Mouse (Mus musculus) E14TG2a.4 (cell line): ENCODE measurements at regions not wholly inside any gene's neighbourhood (a gene's known extent, or its start where the extent isn't known, plus 50 kb on each side); places are given as distances from the start of the nearest gene placed in this dataset.

ENCODE experiments used
- H3K27me3 ChIP-seq: 2 replicates; pipeline ENCODE4 v1.6.1; 2014; ENCODE audit warnings: low read length, control low read depth; ENCODE audit not compliant: insufficient read depth
- H3K36me3 ChIP-seq: 2 replicates; pipeline ENCODE4 v1.6.1; 2014; ENCODE audit warnings: low read length, control low read depth; ENCODE audit not compliant: insufficient read depth
- H3K4me1 ChIP-seq: replicated peaks from 2 replicates; pipeline ENCODE4 v1.6.1; 2014; ENCODE audit warnings: low read depth, low read length, control low read depth
- H3K4me3 ChIP-seq: replicated peaks from 2 replicates; pipeline ENCODE4 v1.5.1; 2014; ENCODE audit warnings: mild to moderate bottlenecking, low read length
- H3K9me3 ChIP-seq: 2 replicates; pipeline ENCODE4 v1.6.1; 2014; ENCODE audit warnings: low read length, control low read depth
- CTCF ChIP-seq: conservative IDR thresholded peaks from 2 replicates; pipeline ENCODE4 v1.5.1; 2014; ENCODE audit warnings: low read length
- NANOG ChIP-seq: IDR thresholded peaks from 2 replicates; pipeline ENCODE4 v1.6.1; 2014; ENCODE audit warnings: borderline replicate concordance, low read length, mixed read lengths
- POU5F1 ChIP-seq: IDR thresholded peaks from 2 replicates; pipeline ENCODE4 v1.6.1; 2014; ENCODE audit warnings: low read length, borderline replicate concordance

GRCm38 (mm10) chr8:6448301-6448700, 1343.2 kb upstream of the Slc10a2 start:
- Histone ChIP-seq H3K27me3 (no peaks in the 10 kb centered on the region), H3K36me3 (no peaks in the 10 kb centered on the region), H3K4me3 (no peak overlapping the region), H3K9me3 (no peaks in the 10 kb centered on the region), H3K4me1 (no peaks in the 10 kb centered on the region)
- TF ChIP-seq CTCF (no peak), NANOG (no peak), POU5F1 (no peak)

- no peak overlapping the region for H3K4me3 ChIP-seq
- H3K36me3 ChIP-seq, result no peaks in the 10 kb centered on the region
- H3K9me3 ChIP-seq, result no peaks in the 10 kb centered on the region
- no peaks in the 10 kb centered on the region for H3K4me1 ChIP-seq
- H3K27me3 ChIP-seq, result no peaks in the 10 kb centered on the region
- no peak for TF ChIP-seq CTCF
- TF ChIP-seq POU5F1, result no peak
- no peak for TF ChIP-seq NANOG
Measured at GRCm38 (mm10) chr8:6439069-6439468, 1333.9 kb upstream of the Slc10a2 start.
